Mouse (Mus musculus): Measurements from ENCODE around the gene Ankdd1a. TPM values are rescaled to one million over a fixed set of nuclear protein-coding genes. Genes with fewer than 3 reads are reported as not detected.

Gene Ankdd1a
- total RNA-seq, 1 experiment from 2014 or later, result 0.93 TPM

GRCm38 (mm10) chr9:65447951-65448350 is 72.0 kb downstream of the Ankdd1a start:
- ATAC-seq (ENCODE audit: extremely low read depth, insufficient number of reproducible peaks, low FRiP score, poor library complexity, severe bottlenecking), result no peak

GRCm38 (mm10) chr9:65444692-65445091 is 75.3 kb downstream of the Ankdd1a start:
- ATAC-seq (ENCODE audit: extremely low read depth, insufficient number of reproducible peaks, low FRiP score, poor library complexity, severe bottlenecking), result no peak

Other genes with a start within 250 kb of the Ankdd1a start
- 42.4 and 50.0 TPM in 2 replicates for gene Clpx, start 225.9 kb downstream of the Ankdd1a start, total RNA-seq (2017)
- 38.8 and 39.4 TPM in 2 replicates for gene Pdcd7, start 174.1 kb downstream of the Ankdd1a start, total RNA-seq (2017)
- gene Ubap1l, start 159.2 kb downstream of the Ankdd1a start, total RNA-seq (2017), result 2.4 TPM in 1 of 2 replicates, not detected in the other
- gene Kbtbd13, start 128.5 kb downstream of the Ankdd1a start, total RNA-seq (2017), result not detected in 2 replicates
- gene Rasl12, start 121.7 kb downstream of the Ankdd1a start, total RNA-seq (2017), result not detected in 2 replicates
- not detected in 2 replicates for gene Slc51b, start 97.2 kb downstream of the Ankdd1a start, total RNA-seq (2017)
- 15.5 and 17.3 TPM in 2 replicates for gene Mtfmt, start 84.4 kb downstream of the Ankdd1a start, total RNA-seq (2017)
- gene Spg21, start 59.2 kb downstream of the Ankdd1a start, total RNA-seq (2017), result 45.2 and 51.7 TPM in 2 replicates
- gene Plekho2, start 59.8 kb upstream of the Ankdd1a start, total RNA-seq (2017), result 103 and 108 TPM in 2 replicates
- not detected in 2 replicates for gene Pif1, start 67.0 kb upstream of the Ankdd1a start, total RNA-seq (2017)
- gene Rbpms2, start 109.5 kb upstream of the Ankdd1a start, total RNA-seq (2017), result 2.1 and 3.3 TPM in 2 replicates
- 53.5 and 64.0 TPM in 2 replicates for gene Oaz2, start 147.8 kb upstream of the Ankdd1a start, total RNA-seq (2017)